Mouse (Mus musculus) hindbrain, embryonic 11.5 days (tissue): ENCODE measurements around the gene Fam172a. TPM values are rescaled to one million over a fixed set of nuclear protein-coding genes. Genes with fewer than 3 reads are reported as not detected.
A peak's percentile ranks its signal among the peaks of the same experiment; 100 is the strongest.

Experiments
- ATAC-seq: fragments of 200-750 bp; cut with Nextera tagmentation; 2 replicates; pipeline ENCODE4 v1.8.0; 2017; ENCODE audit warnings: mild to moderate bottlenecking, moderate TSS enrichment, moderate library complexity; ENCODE audit not compliant: low FRiP score
- DNase-seq: peaks from one replicate; pipeline ENCODE4 v3.0.0-alpha.2; 2015; ENCODE audit warnings: low spot score
- H3K27ac ChIP-seq: fragments of 300-500 bp; sonication (generic); 2 replicates; pipeline ENCODE4 v1.5.1; 2014; ENCODE audit warnings: mild to moderate bottlenecking, low read depth, low read length
- H3K27me3 ChIP-seq: fragments of 300-500 bp; sonication (generic); 2 replicates; pipeline ENCODE4 v1.6.1; 2014; ENCODE audit warnings: mild to moderate bottlenecking, low read length, moderate library complexity, mixed read lengths; ENCODE audit not compliant: control insufficient read depth, insufficient read depth
- H3K36me3 ChIP-seq: fragments of 300-500 bp; sonication (generic); 2 replicates; pipeline ENCODE4 v1.6.1; 2014; ENCODE audit warnings: mild to moderate bottlenecking, low read length, moderate library complexity, mixed read lengths; ENCODE audit not compliant: control insufficient read depth, insufficient read depth
- H3K4me1 ChIP-seq: fragments of 300-500 bp; sonication (generic); replicated peaks from 2 replicates; pipeline ENCODE4 v1.6.1; 2014; ENCODE audit warnings: low read length, mixed read lengths; ENCODE audit not compliant: control insufficient read depth, insufficient read depth
- H3K4me2 ChIP-seq: fragments of 300-500 bp; sonication (generic); replicated peaks from 2 replicates; pipeline ENCODE4 v1.6.1; 2014; ENCODE audit warnings: mild to moderate bottlenecking, low read depth, low read length
- H3K4me3 ChIP-seq: fragments of 300-500 bp; sonication (generic); 2 replicates; pipeline ENCODE4 v1.5.1; 2014; ENCODE audit warnings: low read depth, low read length
- H3K9ac ChIP-seq: fragments of 300-500 bp; sonication (generic); 2 replicates; pipeline ENCODE4 v1.6.1; 2014; ENCODE audit warnings: low read depth, low read length
- H3K9me3 ChIP-seq: fragments of 300-500 bp; sonication (generic); 2 replicates; pipeline ENCODE4 v1.6.1; 2016; ENCODE audit warnings: low read length; ENCODE audit not compliant: control insufficient read depth
- WGBS: fragments of 180-500 bp; shearing (Covaris S2); extraction: QIAGEN DNeasy Blood & Tissue Kit; methylation state at CpG from one replicate; pipeline ENCODE4 v1.1.7; 2014; 5-methylcytosine and 5-hydroxymethylcytosine counted together
- polyA plus RNA-seq: library from polyadenylated mRNA; unstranded; fragments of >200 nt; fragmentation: Nextera tagmentation; extraction: Ambion mirVana; gene quantifications from 2 replicates; pipeline ENCODE4 v1.2.1, GENCODE M21; 2014

The Fam172a gene
- polyA plus RNA-seq, 1 experiment from 2014 or later, result 45.7 TPM

DNA sequence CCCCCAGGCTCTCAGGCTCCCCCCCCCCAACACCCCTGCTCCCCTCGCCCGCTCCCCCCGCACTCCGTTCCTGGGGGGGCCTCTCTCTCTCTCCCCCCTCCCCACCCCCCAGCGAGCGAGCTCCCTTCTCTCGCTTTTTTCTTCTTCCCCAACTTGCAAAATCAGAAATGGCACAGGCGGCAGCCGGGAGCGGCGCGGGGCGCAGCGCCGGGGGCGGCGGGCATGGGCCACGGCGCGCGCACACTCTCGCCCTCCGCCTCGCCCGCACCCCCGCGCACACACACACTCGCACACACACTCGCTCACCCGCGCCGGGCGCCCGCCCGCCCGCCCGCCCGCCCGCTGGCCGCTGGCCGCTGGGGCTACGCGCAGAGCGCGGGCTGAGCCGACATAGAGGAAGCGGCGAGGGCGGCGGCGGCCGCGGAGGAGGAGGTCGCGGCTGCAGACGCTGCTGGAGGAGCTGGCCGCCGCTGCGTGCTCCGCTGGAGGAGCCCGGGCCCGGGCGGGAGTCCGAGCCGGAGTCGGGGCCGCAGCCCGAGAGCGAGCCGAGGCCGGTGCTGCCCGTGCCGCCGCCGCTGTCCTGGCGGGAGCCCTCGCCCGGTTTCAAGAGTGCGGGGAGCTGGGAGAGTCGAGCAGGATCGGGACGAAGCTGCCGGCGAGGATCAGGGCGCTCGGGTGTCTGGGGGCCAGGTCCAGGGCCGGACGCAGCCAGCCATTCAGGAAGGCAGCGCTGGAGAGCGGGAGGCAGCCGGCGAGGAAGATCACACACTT lies 497.2 kb downstream of the Fam172a start:
- Histone ChIP-seq H3K4me2 (peak overlapping the region; percentile 45), H3K9me3 (no peaks in the 10 kb centered on the region), H3K4me1 (no peaks in the 10 kb centered on the region), H3K36me3 (0 out of 2 replicates have a peak, but pooled peaks cover under 1% of the 10 kb centered on the region), H3K9ac (peak overlapping the region; percentile 100), H3K4me3 (peak overlapping the region; percentile 98), H3K27me3 (no peaks in the 10 kb centered on the region), H3K27ac (peak overlapping the region; percentile 100)
- under 1% methylated on average over 44 of the region's 92 CpGs for WGBS
- DNase-seq, result peak; percentile 74
- no peak; the same call in 1 of the 2 replicates for ATAC-seq

DNA sequence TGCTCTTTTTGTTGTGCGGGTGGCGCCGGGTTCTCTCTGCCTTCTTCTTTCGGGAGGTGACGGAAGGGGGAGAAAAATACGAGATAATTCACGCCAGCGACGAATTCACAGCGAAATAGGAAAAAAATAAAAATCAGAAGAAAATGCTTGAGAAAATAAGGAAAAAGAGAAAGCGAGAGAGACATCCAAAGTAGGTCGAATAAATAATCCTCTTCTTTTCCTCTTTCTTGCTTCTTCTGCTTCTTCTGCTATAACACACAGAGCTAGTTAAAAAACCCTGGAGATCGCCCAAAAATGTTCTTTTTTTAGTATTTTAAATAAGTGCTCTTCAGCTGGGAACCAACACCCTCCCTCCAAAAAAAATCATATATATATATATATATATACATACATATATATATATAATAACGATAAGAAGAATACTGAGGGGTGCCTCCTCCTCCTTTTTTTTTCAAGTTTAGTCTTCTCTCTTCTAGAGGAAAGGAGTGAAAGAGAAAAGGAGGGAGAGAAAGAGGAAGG lies 497.9 kb downstream of the Fam172a start, which contains the start of gene Nr2f1:
Gene Nr2f1 (minus strand): TSS at position 116 of the 519 bp plus-strand sequence.
- Histone ChIP-seq H3K4me2 (peak within 1 kb of the TSS; percentile 45), H3K36me3 (no peaks in the 10 kb centered on the region), H3K27ac (peak within 1 kb of the TSS; percentile 100), H3K9ac (peak within 1 kb of the TSS; percentile 100), H3K27me3 (no peaks in the 10 kb centered on the region), H3K9me3 (no peaks in the 10 kb centered on the region), H3K4me3 (peak within 1 kb of the TSS; percentile 98), H3K4me1 (no peaks in the 10 kb centered on the region)
- ATAC-seq, result no peak
- 0% methylated on average over 14 of the region's 14 CpGs for WGBS
- DNase-seq, result no peak

DNA sequence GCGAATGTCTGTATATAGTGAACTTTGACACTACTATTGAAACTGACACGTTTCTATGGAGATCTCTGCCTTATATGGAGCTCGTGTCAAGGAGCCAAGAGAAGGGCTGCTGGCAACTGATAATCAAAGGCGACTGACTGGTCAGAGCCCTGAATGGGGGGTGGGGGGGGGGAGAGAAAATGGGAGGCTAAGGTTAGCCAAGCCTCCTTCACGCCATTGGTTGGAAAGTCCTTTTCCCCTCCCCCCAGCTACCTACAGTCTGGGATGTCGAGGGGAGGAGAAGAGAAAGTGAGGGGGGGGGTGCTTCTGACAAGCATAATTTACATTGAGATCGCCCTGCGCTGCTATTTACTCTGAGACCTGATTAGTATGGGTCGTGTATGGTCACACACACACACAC lies 498.6 kb downstream of the Fam172a start:
- no peaks in the 10 kb centered on the region for H3K27me3 ChIP-seq
- H3K9ac ChIP-seq, result no peak overlapping the region
- ATAC-seq (peak; percentile 81), DNase-seq (peak; percentile 95)
- H3K36me3 ChIP-seq, result no peaks in the 10 kb centered on the region
- peak overlapping the region; percentile 98 for H3K4me3 ChIP-seq
- WGBS, result 0% methylated on average over 8 of the region's 9 CpGs
- peak overlapping the region; percentile 100 for H3K27ac ChIP-seq
- peak overlapping the region; percentile 45 for H3K4me2 ChIP-seq
- H3K9me3 ChIP-seq, result no peaks in the 10 kb centered on the region
- no peaks in the 10 kb centered on the region; the same call in 1 of the 2 replicates for H3K4me1 ChIP-seq

DNA sequence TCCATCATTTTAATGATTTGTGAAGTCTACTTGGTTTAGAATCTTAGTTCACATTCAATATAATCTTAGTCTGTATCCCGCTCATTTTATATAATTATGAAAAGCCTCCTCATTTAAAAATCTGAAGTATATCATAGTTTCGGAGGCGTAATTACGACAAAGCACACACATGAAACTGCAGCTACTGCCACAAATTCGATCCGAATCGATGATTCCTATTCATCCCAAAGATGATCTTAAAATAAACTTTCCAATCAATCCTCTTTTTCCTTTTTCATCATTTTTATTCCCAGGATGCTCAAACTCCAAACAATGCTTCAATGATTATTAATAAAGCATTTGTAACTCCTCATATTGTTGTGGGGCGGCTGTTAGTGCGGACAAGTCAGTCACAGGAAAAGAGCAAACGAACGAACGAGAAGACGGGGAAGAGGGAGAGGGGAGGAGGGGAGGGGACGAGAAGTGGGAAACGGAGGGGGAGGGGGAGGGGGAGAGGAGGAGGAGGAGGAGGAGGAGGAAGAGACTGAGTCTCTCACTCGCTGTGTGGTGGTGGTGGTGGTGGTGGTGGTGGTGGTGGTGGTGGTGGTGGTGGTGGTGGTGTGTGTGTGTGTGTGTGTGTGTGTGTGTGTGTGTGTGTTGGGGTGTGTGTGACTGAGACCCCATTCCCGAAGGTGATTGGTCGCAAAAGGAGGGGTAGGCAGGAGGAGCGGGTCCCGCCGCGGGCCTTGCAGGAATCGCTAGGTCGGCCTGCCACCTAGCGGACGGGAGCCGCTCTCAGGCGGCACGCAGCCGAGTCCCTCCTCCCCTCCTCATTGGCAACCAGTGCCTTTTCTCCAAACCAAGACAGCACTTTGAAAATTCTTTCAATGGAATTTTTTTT lies 499.4 kb downstream of the Fam172a start:
- no peaks in the 10 kb centered on the region for H3K27me3 ChIP-seq
- H3K9ac ChIP-seq, result peak overlapping the region; percentile 95; the same call in 1 of the 2 replicates
- DNase-seq (peak; percentile 93), ATAC-seq (peak; percentile 52)
- 1% methylated on average over 25 of the region's 30 CpGs for WGBS
- no peaks in the 10 kb centered on the region for H3K9me3 ChIP-seq
- peak overlapping the region; percentile 98 for H3K4me3 ChIP-seq
- no peaks in the 10 kb centered on the region for H3K36me3 ChIP-seq
- no peaks in the 10 kb centered on the region; the same call in 1 of the 2 replicates for H3K4me1 ChIP-seq
- H3K4me2 ChIP-seq, result peak overlapping the region; percentile 83
- peak overlapping the region; percentile 100 for H3K27ac ChIP-seq

DNA sequence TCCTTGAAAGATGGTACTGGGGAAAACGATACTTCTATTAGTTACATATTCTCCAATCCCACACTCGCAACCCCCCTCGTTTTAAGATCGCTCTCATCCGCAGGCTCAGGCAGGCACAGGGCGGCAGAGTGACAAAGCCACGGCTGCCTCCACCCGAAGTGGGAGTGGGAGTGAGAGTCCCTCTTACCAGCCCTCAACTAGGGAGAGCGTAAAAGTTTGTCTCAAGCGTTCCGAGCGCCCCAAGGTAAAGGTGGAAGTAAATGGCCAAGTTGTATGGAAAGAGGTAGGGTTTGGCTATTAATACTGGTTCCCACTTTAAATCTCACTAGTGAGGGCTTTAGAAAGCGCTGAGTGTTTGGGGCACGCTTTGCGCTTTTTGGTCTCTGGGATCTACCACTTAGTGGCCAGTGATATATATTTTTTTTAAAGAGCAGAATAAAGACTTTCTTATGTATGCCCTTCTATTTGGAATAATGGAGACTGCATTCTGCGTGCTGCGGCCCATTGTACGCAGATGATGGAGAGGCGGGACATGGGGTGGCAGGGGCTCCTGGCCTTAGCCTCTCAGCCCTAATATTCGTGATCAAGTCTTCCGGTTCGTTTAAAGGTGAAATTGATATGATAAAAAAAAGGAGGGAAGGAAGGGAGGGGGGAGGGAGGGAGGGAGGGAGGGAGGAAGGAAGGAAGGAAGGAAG lies 500.2 kb downstream of the Fam172a start:
- no peaks in the 10 kb centered on the region; the same call in 1 of the 2 replicates for H3K4me1 ChIP-seq
- no peaks in the 10 kb centered on the region for H3K36me3 ChIP-seq
- under 1% methylated on average over 22 of the region's 22 CpGs for WGBS
- H3K4me3 ChIP-seq, result peak overlapping the region; percentile 78
- H3K27me3 ChIP-seq, result no peaks in the 10 kb centered on the region
- ATAC-seq (peak; percentile 18), DNase-seq (peak; percentile 72)
- H3K9me3 ChIP-seq, result no peaks in the 10 kb centered on the region
- peak overlapping the region; percentile 99 for H3K27ac ChIP-seq
- H3K4me2 ChIP-seq, result peak overlapping the region; percentile 83
- peak overlapping the region; percentile 95 for H3K9ac ChIP-seq

DNA sequence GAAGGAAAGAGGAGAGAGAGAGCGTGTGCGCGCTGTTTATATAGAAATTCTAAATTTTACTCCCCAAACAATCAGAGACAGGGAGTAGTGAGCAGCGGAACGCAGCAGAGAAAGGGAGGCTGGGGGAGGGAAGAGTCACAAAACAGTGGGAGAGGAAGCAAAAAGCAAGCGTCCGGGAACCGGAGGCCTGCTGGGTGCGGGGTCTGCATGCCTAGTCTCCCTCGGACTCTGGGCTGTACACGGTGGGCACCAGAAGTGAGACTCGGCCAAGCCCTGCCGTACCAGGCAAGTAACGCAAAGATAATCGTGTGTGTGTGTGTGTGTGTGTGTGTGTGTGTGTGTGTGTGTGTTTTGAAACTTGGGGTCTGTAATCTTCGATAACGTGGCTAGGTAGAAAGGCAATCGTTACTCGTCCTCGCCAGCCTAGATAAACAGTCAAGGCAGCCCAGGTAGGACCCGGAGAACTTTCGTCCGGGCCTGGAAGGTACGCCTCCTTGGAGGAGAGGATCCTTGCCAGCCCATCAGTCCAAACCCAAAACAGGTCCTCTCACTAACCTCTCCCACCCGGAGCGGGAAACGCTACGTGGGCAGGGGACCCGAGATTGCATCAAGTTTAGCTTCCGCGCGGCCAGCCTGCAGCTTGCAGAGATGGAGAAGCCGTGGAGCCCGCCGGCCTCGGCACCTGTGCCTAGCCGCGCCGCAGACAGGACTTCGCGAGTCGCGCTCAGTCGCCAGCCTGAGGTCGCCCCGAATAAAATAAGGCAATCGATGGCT lies 500.9 kb downstream of the Fam172a start:
- ATAC-seq (peak; percentile 2), DNase-seq (peak; percentile 72)
- Histone ChIP-seq H3K4me2 (peak overlapping the region; percentile 83), H3K4me1 (peaks cover 3% of the 10 kb centered on the region), H3K9me3 (no peaks in the 10 kb centered on the region), H3K4me3 (peak overlapping the region; percentile 78), H3K36me3 (no peaks in the 10 kb centered on the region), H3K9ac (peak overlapping the region; percentile 95), H3K27me3 (no peaks in the 10 kb centered on the region), H3K27ac (peak overlapping the region; percentile 99)
- under 1% methylated on average over 47 of the region's 47 CpGs for WGBS

DNA sequence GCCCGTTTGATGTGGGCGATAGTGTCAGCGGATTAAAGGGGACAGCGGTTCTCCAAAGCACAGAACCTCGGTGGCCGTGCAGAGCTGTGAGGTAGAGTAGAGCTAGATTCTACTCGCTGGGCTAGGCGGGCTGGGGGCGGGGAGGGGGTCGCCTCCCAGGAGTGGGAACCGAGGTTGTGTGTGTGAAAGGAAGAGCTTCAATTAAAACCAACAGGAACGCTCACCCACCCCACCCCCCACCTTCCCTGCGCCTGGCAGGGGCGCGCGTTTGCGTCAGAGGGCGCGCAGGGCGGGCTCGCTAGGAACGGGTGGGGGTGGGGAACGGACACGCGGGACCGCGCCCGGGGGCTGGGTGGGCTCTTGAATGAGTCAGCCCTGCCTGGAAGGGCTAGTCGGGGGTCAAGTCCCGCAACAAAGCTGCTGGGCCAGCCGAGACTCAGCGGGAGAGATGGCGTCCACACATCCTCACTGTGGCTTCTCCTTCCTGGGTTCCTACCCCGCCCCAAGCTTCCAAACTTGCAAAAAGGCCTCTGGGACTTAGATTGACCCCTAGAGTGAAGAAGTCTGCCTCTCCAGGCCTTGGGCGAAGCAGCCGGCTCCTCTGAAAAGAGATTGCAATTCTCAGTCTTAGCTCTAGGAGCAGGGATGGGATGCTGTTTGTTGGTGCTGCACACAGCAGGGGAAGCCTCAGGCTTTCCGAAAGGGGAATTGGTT lies 501.7 kb downstream of the Fam172a start:
- H3K4me3 ChIP-seq, result peak overlapping the region; percentile 78
- peak overlapping the region; percentile 83 for H3K4me2 ChIP-seq
- ATAC-seq (peak; percentile 53), DNase-seq (peak; percentile 85)
- peaks cover 9% of the 10 kb centered on the region for H3K4me1 ChIP-seq
- H3K9ac ChIP-seq, result peak overlapping the region; percentile 95
- WGBS, result 1% methylated on average over 37 of the region's 37 CpGs
- no peaks in the 10 kb centered on the region for H3K9me3 ChIP-seq
- H3K27me3 ChIP-seq, result no peaks in the 10 kb centered on the region
- no peaks in the 10 kb centered on the region for H3K36me3 ChIP-seq
- peak overlapping the region; percentile 99 for H3K27ac ChIP-seq
